In genomic region chr11:53609231-53609630, GRCm38 (mm10) we compare ENCODE assay signal across 33 mouse cellular contexts. TPM values are rescaled to one million over a fixed set of nuclear protein-coding genes. Genes with fewer than 3 reads are reported as not detected.
DNase-seq lines count a peak whose midpoint lies in the region; ATAC-seq and TF ChIP-seq lines count a peak whose summit lies in the region.
"Had no signal": no experiment of that assay in that cellular context is flagged by ENCODE, and none has a peak within 500 bp of the region (broad histone marks: within the 10 kb centered on the region; RNA-seq: fewer than 3 reads in every experiment).

No protein-coding gene starts in this region.

- H3K79me2 ChIP-seq in CH12.LX (replicated peaks; ENCODE audit: control insufficient read depth, extremely low read depth, insufficient read depth, poor library complexity, severe bottlenecking): peaks cover under 1% of the 10 kb centered on the region; the same call in 1 of the 2 replicates

- dilution Hi-C loops in CH12.LX (cut with MboI; ENCODE audit: extremely low pct_ligation_motif_present, extremely low pct_unique_long_range_greater_than_20kb, low sequenced_read_pairs): no loop called here

- 0 out of 2 replicates have a peak, but pooled peaks have one; percentile 48 for ATAC-seq in liver, embryonic 16.5 days (ENCODE audit: low read depth)
- no peak for ATAC-seq in kidney, embryonic 15.5 days (replicated peaks; ENCODE audit: low FRiP score)
- ATAC-seq: forebrain, embryonic 16.5 days; hindbrain, postnatal 0 days had no signal

- H3K9me3 ChIP-seq in CH12.LX (replicated peaks; ENCODE audit: low read length): peaks cover 28% of the 10 kb centered on the region
- H3K9me3 ChIP-seq in liver, embryonic 16.5 days (replicated peaks; ENCODE audit: control insufficient read depth, low read length): no peaks in the 10 kb centered on the region
- H3K9me3 ChIP-seq in kidney, embryonic 15.5 days (replicated peaks): no peaks in the 10 kb centered on the region
- H3K9me3 ChIP-seq: forebrain, embryonic 10.5 days; heart, embryonic 10.5 days; hindbrain, embryonic 10.5 days; limb, embryonic 15.5 days had no signal

- TF ChIP-seq CTCF in CH12.LX (conservative IDR thresholded peaks at IDR 0.05 in 1 of 2, IDR thresholded peaks at IDR 0.05 in 1 of 2; ENCODE audit: low read depth in 2 of 2, low read length in 2 of 2): no peak

- peaks cover 39 to 69% of the 10 kb centered on the region in 2 experiments for H3K4me1 ChIP-seq in CH12.LX (ENCODE audit: control insufficient read depth in 1 of 2, insufficient read depth in 2 of 2)
- peaks cover 6% of the 10 kb centered on the region for H3K4me1 ChIP-seq in liver, embryonic 16.5 days (ENCODE audit: control insufficient read depth, low read depth, low read length)
- H3K4me1 ChIP-seq in kidney, embryonic 15.5 days: 0 out of 2 replicates have a peak, but pooled peaks cover 6% of the 10 kb centered on the region
- H3K4me1 ChIP-seq: limb, embryonic 15.5 days had no signal

- WGBS in liver, embryonic 16.5 days (ENCODE audit: insufficient replicate concordance): 30% methylated on average over 6 of the region's 6 CpGs
- 72% methylated on average over 6 of the region's 6 CpGs for WGBS in kidney, embryonic 15.5 days

- H3K36me3 ChIP-seq in CH12.LX (replicated peaks in 1 of 2; ENCODE audit: control insufficient read depth in 1 of 2, insufficient read depth in 1 of 2, low read length in 1 of 2): peaks cover 20 to 50% of the 10 kb centered on the region in 2 experiments
- H3K36me3 ChIP-seq in liver, embryonic 16.5 days (ENCODE audit: control insufficient read depth, insufficient read depth): no peaks in the 10 kb centered on the region
- H3K36me3 ChIP-seq in splenic B cell, adult 2 months (ENCODE audit: control insufficient read depth, insufficient read depth, low read length, poor library complexity, severe bottlenecking): no peaks in the 10 kb centered on the region
- H3K36me3 ChIP-seq in kidney, embryonic 15.5 days: no peaks in the 10 kb centered on the region
- H3K36me3 ChIP-seq: embryonic facial prominence, embryonic 10.5 days; heart, embryonic 10.5 days; limb, embryonic 15.5 days had no signal

- in situ Hi-C loops in CH12.LX (cut with MboI; ENCODE audit: low pct_ligation_motif_present, low pct_unique_long_range_greater_than_20kb, low sequenced_read_pairs): no loop called here

- TF ChIP-seq POLR2A in CH12.LX (IDR thresholded peaks at IDR 0.05; ENCODE audit: low read depth, low read length): peak; percentile 53

- no peak overlapping the region for H3K4me2 ChIP-seq in CH12.LX (ENCODE audit: insufficient read depth, low read depth, poor library complexity, severe bottlenecking)
- no peak overlapping the region for H3K4me2 ChIP-seq in liver, embryonic 16.5 days (ENCODE audit: low read depth, low read length)
- H3K4me2 ChIP-seq in kidney, embryonic 15.5 days: no peak overlapping the region
- H3K4me2 ChIP-seq: limb, embryonic 15.5 days had no signal

- no peak; the same call in 1 of the 2 replicates for TF ChIP-seq EP300 in CH12.LX (IDR thresholded peaks at IDR 0.05; ENCODE audit: low read length)

- H3K4me3 ChIP-seq in CH12.LX (replicated peaks in 1 of 3; ENCODE audit: low read depth in 2 of 3, low read length in 2 of 3, poor library complexity in 1 of 3): no peak overlapping the region
- H3K4me3 ChIP-seq in liver, embryonic 16.5 days (ENCODE audit: low read depth, low read length): no peak overlapping the region
- no peak overlapping the region for H3K4me3 ChIP-seq in kidney, embryonic 15.5 days (replicated peaks)
- H3K4me3 ChIP-seq: embryonic facial prominence, embryonic 10.5 days; forebrain, embryonic 10.5 days; gastrocnemius, adult 2 months; heart, embryonic 10.5 days; hindbrain, embryonic 10.5 days; left cerebral cortex, adult 2 months; limb, embryonic 15.5 days had no signal

- H3K9ac ChIP-seq in CH12.LX (ENCODE audit: insufficient read depth, low read depth): no peak overlapping the region
- H3K9ac ChIP-seq in liver, embryonic 16.5 days (ENCODE audit: low read depth, low read length): no peak overlapping the region
- no peak overlapping the region for H3K9ac ChIP-seq in kidney, embryonic 15.5 days
- H3K9ac ChIP-seq: limb, embryonic 15.5 days had no signal

- TF ChIP-seq RAD21 in CH12.LX (IDR thresholded peaks at IDR 0.05; ENCODE audit: low read depth, low read length): no peak

- DNase-seq in CH12.LX (ENCODE audit: extremely low read depth): peak; percentile 59
- peak; percentile 31 for DNase-seq in liver
- peak; percentile 41 for DNase-seq in splenic B cell, adult 2 months (ENCODE audit: low read depth, low spot score)
- DNase-seq in urinary bladder, postnatal 36 days (ENCODE audit: low spot score in 2 of 2): no peak
- no peak for DNase-seq in left cerebral cortex, adult 9 months (ENCODE audit: low spot score in 2 of 2)
- DNase-seq: adrenal gland, postnatal 36 days; cerebellum, adult 9-10 months; gastrocnemius, adult 2 months; kidney, adult 11 months; layer of hippocampus, adult 9-11 months; left cerebral cortex, postnatal 4 days; midbrain, embryonic 14.5 days; right cerebral cortex, postnatal 14 days had no signal

- peak overlapping the region; percentile 45 for H3K27ac ChIP-seq in CH12.LX (ENCODE audit: insufficient read depth, low read depth)
- H3K27ac ChIP-seq in liver, embryonic 16.5 days (ENCODE audit: low read length): no peak overlapping the region
- H3K27ac ChIP-seq in kidney, embryonic 15.5 days: no peak overlapping the region
- H3K27ac ChIP-seq: embryonic facial prominence, embryonic 10.5 days; forebrain, embryonic 10.5 days; gastrocnemius, adult 2 months; heart, embryonic 10.5 days; hindbrain, embryonic 10.5 days; hindbrain, postnatal 0 days; left cerebral cortex, adult 2 months; limb, embryonic 15.5 days had no signal

- H3K27me3 ChIP-seq in CH12.LX (replicated peaks): no peaks in the 10 kb centered on the region
- no peaks in the 10 kb centered on the region for H3K27me3 ChIP-seq in liver, embryonic 16.5 days (ENCODE audit: control insufficient read depth, insufficient read depth, low read depth, low read length)
- H3K27me3 ChIP-seq in splenic B cell, adult 2 months (ENCODE audit: control insufficient read depth, insufficient read depth, low read length, poor library complexity, severe bottlenecking): no peaks in the 10 kb centered on the region
- H3K27me3 ChIP-seq in kidney, embryonic 15.5 days: no peaks in the 10 kb centered on the region
- H3K27me3 ChIP-seq: limb, embryonic 15.5 days had no signal

TF ChIP-seq in CH12.LX, 34 proteins besides CTCF, POLR2A, EP300 and RAD21:
- no peak for TF ChIP-seq PAX5 (IDR thresholded peaks at IDR 0.05; ENCODE audit: low read length)
- 0 out of 2 replicates have a peak, but pooled peaks have one; percentile 14 for TF ChIP-seq TCF12 (IDR thresholded peaks at IDR 0.05; ENCODE audit: low read depth, low read length)
- peak; percentile 59; the same call in 1 of the 2 replicates for TF ChIP-seq TBP (conservative IDR thresholded peaks at IDR 0.05; ENCODE audit: low read depth, low read length)

RNA-seq across cellular contexts. Expression of gene Il4, which starts 9.2 kb away (rescaled TPM):
- total RNA-seq in CH12.LX (2012; rRNA removed) (26.3 and 35.6 TPM in 2 replicates), CH12.LX (2014; rRNA removed) (75.5 and 83.1 TPM in 2 replicates)
- 19.5 and 24.5 TPM in 2 replicates for polyA plus RNA-seq in CH12.LX (2012; ENCODE audit: insufficient read length, low read depth)
- polyA plus RNA-seq in liver, embryonic 16.5 days (2015; fragmentation: Nextera tagmentation; extraction: Ambion mirVana): 0.20 and 0.27 TPM in 2 replicates
- polyA plus RNA-seq in kidney, embryonic 15.5 days (2015; fragmentation: Nextera tagmentation; extraction: Ambion mirVana): 1.2 and 1.3 TPM in 2 replicates
- total RNA-seq: adrenal gland, postnatal 36 days; gastrocnemius, adult 2 months; hindbrain, postnatal 0 days; left cerebral cortex, adult 2 months; left cerebral cortex, postnatal 4 days had no signal
- polyA plus RNA-seq: C2C12; cortical plate, adult 2 months; heart, postnatal 0 days; large intestine, adult 2 months; testis, adult 2 months had no signal

RNA-seq across cellular contexts. Expression of gene Il13, which starts 25.3 kb away (rescaled TPM):
- total RNA-seq in CH12.LX (2012; rRNA removed) (1.8 and 2.8 TPM in 2 replicates), CH12.LX (2014; rRNA removed) (3.4 and 4.8 TPM in 2 replicates)
- 2.8 and 3.6 TPM in 2 replicates for polyA plus RNA-seq in CH12.LX (2012; ENCODE audit: insufficient read length, low read depth)
- not detected in 2 replicates for polyA plus RNA-seq in liver, embryonic 16.5 days (2015; fragmentation: Nextera tagmentation; extraction: Ambion mirVana)
- polyA plus RNA-seq in kidney, embryonic 15.5 days (2015; fragmentation: Nextera tagmentation; extraction: Ambion mirVana): not detected in 2 replicates
- total RNA-seq: adrenal gland, postnatal 36 days; gastrocnemius, adult 2 months; gastrocnemius, postnatal 4 days; hindbrain, postnatal 0 days; left cerebral cortex, adult 2 months; left cerebral cortex, postnatal 4 days had no signal
- polyA plus RNA-seq: C2C12; cortical plate, adult 2 months; embryonic facial prominence, embryonic 10.5 days; forebrain, embryonic 10.5 days; forebrain, embryonic 16.5 days; heart, embryonic 10.5 days; heart, postnatal 0 days; hindbrain, embryonic 10.5 days; hindbrain, postnatal 0 days; kidney, embryonic 16.5 days; limb, embryonic 15.5 days; lung, embryonic 16.5 days; midbrain, embryonic 14.5 days; neural tube, embryonic 11.5 days; urinary bladder, adult 2 months had no signal

RNA-seq across cellular contexts. Expression of gene Kif3a, which starts 42.1 kb away (rescaled TPM):
- 11.3 and 18.3 TPM in 2 replicates for total RNA-seq in CH12.LX (2012; rRNA removed)
- 7.7 and 8.9 TPM in 2 replicates for total RNA-seq in CH12.LX (2014; rRNA removed)
- 26.5 and 27.9 TPM in 2 replicates for polyA plus RNA-seq in CH12.LX (2012; ENCODE audit: insufficient read length, low read depth)
- polyA plus RNA-seq in liver, embryonic 16.5 days (2015; fragmentation: Nextera tagmentation; extraction: Ambion mirVana): 7.4 and 9.7 TPM in 2 replicates
- polyA plus RNA-seq in kidney, embryonic 15.5 days (2015; fragmentation: Nextera tagmentation; extraction: Ambion mirVana): 65.6 and 68.6 TPM in 2 replicates

Comparison
In these comparisons a context has a peak if more than half of its experiments do, and no peak if none do; other contexts are left out.
1. DNase-seq: peak in CH12.LX (single experiment), liver (single experiment) and splenic B cell, adult 2 months (single experiment); none in urinary bladder, postnatal 36 days (0 of 2) and left cerebral cortex, adult 9 months (0 of 2).